Mouse (Mus musculus) G1E (cell line): ENCODE measurements around the gene Cdipt.

Experiments used
- CTCF ChIP-seq: IDR thresholded peaks from 2 replicates; pipeline ENCODE4 v1.5.1; 2012; ENCODE audit warnings: low read depth, low read length, inconsistent platforms, mixed read lengths
- GATA1 ChIP-seq: IDR thresholded peaks from 2 replicates; pipeline ENCODE4 v1.6.1; 2012; ENCODE audit warnings: borderline replicate concordance, low read length, inconsistent platforms, mixed read lengths
- GATA2 ChIP-seq: IDR thresholded peaks from 2 replicates; pipeline ENCODE4 v1.6.1; 2012; ENCODE audit warnings: low read depth, low read length, inconsistent platforms, borderline replicate concordance

- TF ChIP-seq CTCF (no peak), GATA2 (no peak), GATA1 (no peak)
These were observed 32.7 kb downstream of the Cdipt start for GRCm38 (mm10) chr7:127008239-127009019.
